Mouse (Mus musculus) ES-E14 (cell line): ENCODE results near the gene Fance.

Experiments used
- HCFC1 ChIP-seq: IDR thresholded peaks from 2 replicates; pipeline ENCODE4 v1.6.1; 2012; ENCODE audit warnings: low read length, inconsistent platforms, borderline replicate concordance; ENCODE audit not compliant: insufficient read depth
- MAFK ChIP-seq: IDR thresholded peaks from 2 replicates; pipeline ENCODE4 v1.6.1; 2014; ENCODE audit warnings: mild to moderate bottlenecking, low read depth, low read length, inconsistent platforms; ENCODE audit not compliant: insufficient read depth

- TF ChIP-seq MAFK (no peak), HCFC1 (no peak)
These were observed 55.7 kb downstream of the Fance start for GRCm38 (mm10) chr17:28369056-28369455.
